Mouse (Mus musculus): ENCODE results near the gene Gsx1. TPM values are rescaled to one million over a fixed set of nuclear protein-coding genes. Genes with fewer than 3 reads are reported as not detected.

The Gsx1 gene
- polyA plus RNA-seq, 2 experiments from 2014 or later: not detected

GRCm38 (mm10) chr5:147207852-147208251 lies 19.4 kb downstream of the Gsx1 start:
- no peak for ATAC-seq

GRCm38 (mm10) chr5:147208471-147208870 lies 20.0 kb downstream of the Gsx1 start:
- no peak for ATAC-seq

GRCm38 (mm10) chr5:147227354-147228112 lies 39.0 kb downstream of the Gsx1 start:
- ATAC-seq: peak; percentile 74

GRCm38 (mm10) chr5:147235406-147236309 lies 47.2 kb downstream of the Gsx1 start:
- no peak for ATAC-seq

Other genes with a start within 250 kb of the Gsx1 start
- 10 to 100 TPM; 26.2 to 30.5 TPM for gene Gtf3a, start 240.0 kb upstream of the Gsx1 start, polyA plus RNA-seq (2017; shearing (Covaris generic))
- 10 to 100 TPM; 49.1 to 52.4 TPM for gene Mtif3, start 224.9 kb upstream of the Gsx1 start, polyA plus RNA-seq (2017; shearing (Covaris generic))
- gene Lnx2, start 112.1 kb upstream of the Gsx1 start, polyA plus RNA-seq (2017; shearing (Covaris generic)): 10 to 100 TPM; 19.6 to 29.9 TPM
- gene Polr1d, start 111.6 kb upstream of the Gsx1 start, polyA plus RNA-seq (2017; shearing (Covaris generic)): 100 to 1,000 TPM; 126 to 148 TPM
- not detected for gene Pdx1, start 81.3 kb downstream of the Gsx1 start, polyA plus RNA-seq (2017; shearing (Covaris generic))
- not detected for gene Cdx2, start 118.6 kb downstream of the Gsx1 start, polyA plus RNA-seq (2017; shearing (Covaris generic))
- gene Urad, start 133.7 kb downstream of the Gsx1 start, polyA plus RNA-seq (2017; shearing (Covaris generic)): not detected
- under 1 TPM in 1 of 2 experiments, not detected in 1; 0.37 TPM for gene Flt3, start 211.8 kb downstream of the Gsx1 start, polyA plus RNA-seq (2017; shearing (Covaris generic))
- gene Pan3, start 241.5 kb downstream of the Gsx1 start, polyA plus RNA-seq (2017; shearing (Covaris generic)): 100 to 1,000 TPM; 180 to 227 TPM